Mouse (Mus musculus): ENCODE data around the gene Neurog3. TPM values are rescaled to one million over a fixed set of nuclear protein-coding genes. Genes with fewer than 3 reads are reported as not detected.

The Neurog3 gene
- total and polyA plus RNA-seq, 3 experiments: not detected

GRCm38 (mm10) chr10:62138040-62138439 lies 5.2 kb downstream of the Neurog3 start:
- Histone ChIP-seq H3K4me3 (ENCODE audit: control insufficient read depth in 1 of 2, insufficient read depth in 1 of 2, low read depth in 2 of 2, low read length in 2 of 2) (no peak overlapping the region), H3K27me3 (ENCODE audit: control insufficient read depth in 1 of 2, insufficient read depth in 2 of 2, low read length in 2 of 2) (no peaks in the 10 kb centered on the region), H3K9ac (ENCODE audit: control insufficient read depth, low read depth, low read length, poor library complexity, severe bottlenecking) (no peak overlapping the region), H3K27ac (ENCODE audit: control insufficient read depth, low read depth, low read length) (no peak overlapping the region), H3K9me3 (replicated peaks; ENCODE audit: insufficient read depth, low read length) (no peaks in the 10 kb centered on the region), H3K79me2 (ENCODE audit: control insufficient read depth, insufficient read depth, low read length, poor library complexity) (no peaks in the 10 kb centered on the region), H3K36me3 (ENCODE audit: control insufficient read depth in 1 of 2, insufficient read depth in 2 of 2, low read length in 2 of 2) (no peaks in the 10 kb centered on the region), H3K4me1 (ENCODE audit: control insufficient read depth in 1 of 2, insufficient read depth in 2 of 2, low read length in 2 of 2) (no peaks in the 10 kb centered on the region)
- TF ChIP-seq MEF2A (IDR thresholded peaks at IDR 0.05; ENCODE audit: extremely low read depth, insufficient replicate concordance, low read depth, low read length, poor library complexity, severe bottlenecking) (no peak), USF1 (IDR thresholded peaks at IDR 0.05; ENCODE audit: low read depth, low read length) (no peak), MYC (IDR thresholded peaks at IDR 0.05; ENCODE audit: low read depth, low read length) (no peak), TBP (IDR thresholded peaks at IDR 0.05; ENCODE audit: low read depth, low read length) (no peak), EP300 (IDR thresholded peaks at IDR 0.05; ENCODE audit: low read depth in 1 of 2, low read length in 2 of 2) (no peak), BHLHE40 (IDR thresholded peaks at IDR 0.05; ENCODE audit: borderline replicate concordance, low read depth, low read length) (no peak), CHD2 (IDR thresholded peaks at IDR 0.05; ENCODE audit: low read length) (no peak), ZKSCAN1 (IDR thresholded peaks at IDR 0.05; ENCODE audit: low read depth, low read length) (no peak), SIN3A (IDR thresholded peaks at IDR 0.05; ENCODE audit: low read length) (no peak), MYB (IDR thresholded peaks at IDR 0.05; ENCODE audit: low read depth, low read length) (no peak), ZMIZ1 (IDR thresholded peaks at IDR 0.05; ENCODE audit: low read depth, low read length) (no peak), TCF12 (IDR thresholded peaks at IDR 0.05; ENCODE audit: low read depth, low read length) (no peak), UBTF (IDR thresholded peaks at IDR 0.05; ENCODE audit: borderline replicate concordance, insufficient read depth, low read depth, low read length) (no peak), GABPA (IDR thresholded peaks at IDR 0.05; ENCODE audit: low read depth, low read length) (no peak), ZNF384 (IDR thresholded peaks at IDR 0.05; ENCODE audit: low read depth, low read length) (no peak), USF2 (IDR thresholded peaks at IDR 0.05; ENCODE audit: borderline replicate concordance in 1 of 2, insufficient read depth in 1 of 2, low read depth in 1 of 2, low read length in 2 of 2) (no peak), ZC3H11A (IDR thresholded peaks at IDR 0.05; ENCODE audit: low read depth, low read length) (no peak), POLR2A (IDR thresholded peaks at IDR 0.05; ENCODE audit: control insufficient read depth in 1 of 2, insufficient read depth in 1 of 2, low read depth in 1 of 2, low read length in 2 of 2, poor library complexity in 1 of 2) (no peak), MAX (IDR thresholded peaks at IDR 0.05; ENCODE audit: low read length) (no peak), ETS1 (IDR thresholded peaks at IDR 0.05; ENCODE audit: low read depth, low read length) (no peak)
- DNase-seq (ENCODE audit: low read depth, low spot score): peak; percentile 40

GRCm38 (mm10) chr10:62143820-62144219 lies 10.9 kb downstream of the Neurog3 start, which contains the start of gene Fam241b:
Fam241b (minus strand) TSS chr10:62143920.
- Histone ChIP-seq H3K27me3 (ENCODE audit: control insufficient read depth in 1 of 2, insufficient read depth in 2 of 2, low read length in 2 of 2) (peaks cover 0 to 3% of the 10 kb centered on the region in 2 experiments; a peak in 2 of 4 replicates), H3K9ac (ENCODE audit: control insufficient read depth, low read depth, low read length, poor library complexity, severe bottlenecking) (no peak within 1 kb of the TSS), H3K36me3 (ENCODE audit: control insufficient read depth in 1 of 2, insufficient read depth in 2 of 2, low read length in 2 of 2) (no peaks in the 10 kb centered on the region), H3K9me3 (replicated peaks; ENCODE audit: insufficient read depth, low read length) (no peaks in the 10 kb centered on the region), H3K4me1 (ENCODE audit: control insufficient read depth in 1 of 2, insufficient read depth in 2 of 2, low read length in 2 of 2) (no peaks in the 10 kb centered on the region), H3K79me2 (ENCODE audit: control insufficient read depth, insufficient read depth, low read length, poor library complexity) (no peaks in the 10 kb centered on the region), H3K4me3 (ENCODE audit: control insufficient read depth in 1 of 2, insufficient read depth in 1 of 2, low read depth in 2 of 2, low read length in 2 of 2) (no peak within 1 kb of the TSS), H3K27ac (ENCODE audit: control insufficient read depth, low read depth, low read length) (no peak within 1 kb of the TSS)
- TF ChIP-seq UBTF (IDR thresholded peaks at IDR 0.05; ENCODE audit: borderline replicate concordance, insufficient read depth, low read depth, low read length): no peak
- TF ChIP-seq HCFC1 (IDR thresholded peaks at IDR 0.05; ENCODE audit: low read depth, low read length): no peak
- TF ChIP-seq RCOR1 (IDR thresholded peaks at IDR 0.05; ENCODE audit: low read depth, low read length): no peak
- no peak for TF ChIP-seq SMC3 (IDR thresholded peaks at IDR 0.05; ENCODE audit: low read depth, low read length)
- TF ChIP-seq ETS1 (IDR thresholded peaks at IDR 0.05; ENCODE audit: low read depth, low read length): no peak
- no peak for TF ChIP-seq ZKSCAN1 (IDR thresholded peaks at IDR 0.05; ENCODE audit: low read depth, low read length)
- no peak for TF ChIP-seq ZC3H11A (IDR thresholded peaks at IDR 0.05; ENCODE audit: low read depth, low read length)
- no peak for TF ChIP-seq MXI1 (IDR thresholded peaks at IDR 0.05; ENCODE audit: low read depth, low read length)
- no peak for TF ChIP-seq MYC (IDR thresholded peaks at IDR 0.05; ENCODE audit: low read depth, low read length)
- TF ChIP-seq RAD21 (IDR thresholded peaks at IDR 0.05; ENCODE audit: low read depth, low read length): no peak
- no peak for TF ChIP-seq USF2 (IDR thresholded peaks at IDR 0.05; ENCODE audit: borderline replicate concordance in 1 of 2, insufficient read depth in 1 of 2, low read depth in 1 of 2, low read length in 2 of 2)
- no peak for TF ChIP-seq MAZ (IDR thresholded peaks at IDR 0.05; ENCODE audit: low read depth, low read length)
- no peak for TF ChIP-seq KAT2A (conservative IDR thresholded peaks at IDR 0.05; ENCODE audit: low read depth, low read length)
- TF ChIP-seq JUND (IDR thresholded peaks at IDR 0.05; ENCODE audit: low read depth, low read length): no peak
- no peak for TF ChIP-seq USF1 (IDR thresholded peaks at IDR 0.05; ENCODE audit: low read depth, low read length)
- no peak for TF ChIP-seq ELF1 (IDR thresholded peaks at IDR 0.05; ENCODE audit: low read depth, low read length)
- no peak for TF ChIP-seq MAX (IDR thresholded peaks at IDR 0.05; ENCODE audit: low read length)
- no peak for TF ChIP-seq NELFE (IDR thresholded peaks at IDR 0.05; ENCODE audit: low read depth, low read length)
- TF ChIP-seq ZMIZ1 (IDR thresholded peaks at IDR 0.05; ENCODE audit: low read depth, low read length): no peak
- no peak for TF ChIP-seq POLR2AphosphoS2 (IDR thresholded peaks at IDR 0.05; ENCODE audit: low read length)
- DNase-seq (ENCODE audit: low read depth, low spot score): no peak

All from MEL (cell line).